Mouse (Mus musculus) cortical plate, adult 2 months (tissue): ENCODE data around the gene Alpi.

Experiments used
- CTCF ChIP-seq: fragments of 200-500 bp; IDR thresholded peaks from 2 replicates; pipeline ENCODE4 v1.5.1; 2011; ENCODE audit warnings: mild to moderate bottlenecking, control low read depth, low read length; ENCODE audit not compliant: insufficient read depth; ENCODE audit errors: extremely low read depth
- POLR2A ChIP-seq: fragments of 200-500 bp; IDR thresholded peaks from 2 replicates; pipeline ENCODE4 v1.6.1; 2011; ENCODE audit warnings: mild to moderate bottlenecking, low read length, control low read depth; ENCODE audit not compliant: insufficient read depth; ENCODE audit errors: extremely low read depth

GRCm38 (mm10) chr1:87101411-87101810 lies at the start of gene Alpi:
- TF ChIP-seq CTCF (no peak), POLR2A (no peak)
